Mouse (Mus musculus): ENCODE results near the gene Yif1a. TPM values are rescaled to one million over a fixed set of nuclear protein-coding genes. Genes with fewer than 3 reads are reported as not detected.
A peak's percentile ranks its signal among the peaks of the same experiment; 100 is the strongest.

Gene Yif1a
- polyA plus RNA-seq, 1 experiment from 2014 or later = 105 TPM

GRCm38 (mm10) chr19:5097521-5098362 is 9.4 kb downstream of the Yif1a start:
- no peak for TF ChIP-seq EP300 (IDR thresholded peaks at IDR 0.05)
- no peak for TF ChIP-seq CTCF (IDR thresholded peaks at IDR 0.05)
- Histone ChIP-seq H3K4me2 (replicated peaks; ENCODE audit: low read depth, low read length) (peak overlapping the region; percentile 80), H3K9me3 (ENCODE audit: low read length) (no peaks in the 10 kb centered on the region), H3K4me1 (ENCODE audit: insufficient read depth, low read depth, low read length) (peaks cover 4% of the 10 kb centered on the region; the same call in 1 of the 2 replicates), H3K27me3 (replicated peaks; ENCODE audit: insufficient read depth, low read length) (no peaks in the 10 kb centered on the region), H3K4me3 (ENCODE audit: low read depth, low read length) (peak overlapping the region; percentile 28), H3K36me3 (ENCODE audit: insufficient read depth, low read length) (peaks cover 22% of the 10 kb centered on the region), H3K27ac (ENCODE audit: low read length) (no peak overlapping the region), H3K9ac (replicated peaks; ENCODE audit: low read depth) (no peak overlapping the region)
- 10% methylated on average over 30 of the region's 31 CpGs for WGBS
- ATAC-seq (no peak; the same call in 1 of the 2 replicates), DNase-seq (ENCODE audit: low spot score) (no peak)

- ATAC-seq (peak; percentile 57), DNase-seq (ENCODE audit: low spot score) (peak; percentile 63)
- Histone ChIP-seq H3K27ac (ENCODE audit: low read length) (no peak within 1 kb of the TSS), H3K9ac (replicated peaks; ENCODE audit: low read depth) (no peak within 1 kb of the TSS), H3K4me3 (ENCODE audit: low read depth, low read length) (peak within 1 kb of the TSS; percentile 28), H3K4me1 (ENCODE audit: insufficient read depth, low read depth, low read length) (peaks cover 4% of the 10 kb centered on the region; the same call in 1 of the 2 replicates), H3K4me2 (replicated peaks; ENCODE audit: low read depth, low read length) (peak within 1 kb of the TSS; percentile 80), H3K36me3 (ENCODE audit: insufficient read depth, low read length) (peaks cover 30% of the 10 kb centered on the region), H3K27me3 (replicated peaks; ENCODE audit: insufficient read depth, low read length) (no peaks in the 10 kb centered on the region), H3K9me3 (ENCODE audit: low read length) (no peaks in the 10 kb centered on the region)
- TF ChIP-seq CTCF (IDR thresholded peaks at IDR 0.05) = no peak
- TF ChIP-seq EP300 (IDR thresholded peaks at IDR 0.05) = no peak
- 6% methylated on average over 34 of the region's 48 CpGs for WGBS
Measured at GRCm38 (mm10) chr19:5098363-5099143, 10.2 kb downstream of the Yif1a start, which contains the start of gene Cnih2. TSS of gene Cnih2 (minus strand) at chr19:5098521.

- no peak for ATAC-seq
- TF ChIP-seq CTCF (IDR thresholded peaks at IDR 0.05) (no peak), EP300 (IDR thresholded peaks at IDR 0.05) (no peak)
- DNase-seq (ENCODE audit: low spot score) = no peak
Measured at GRCm38 (mm10) chr19:5106074-5106473, 17.7 kb downstream of the Yif1a start.

GRCm38 (mm10) chr19:5106731-5107191 is 18.4 kb downstream of the Yif1a start, which contains the start of gene Rab1b:
TSS of gene Rab1b (minus strand) at chr19:5107072.
- Histone ChIP-seq H3K4me3 (ENCODE audit: low read depth, low read length) (peak within 1 kb of the TSS; percentile 87), H3K4me1 (ENCODE audit: insufficient read depth, low read depth, low read length) (peaks cover 7% of the 10 kb centered on the region; the same call in 1 of the 2 replicates), H3K27me3 (replicated peaks; ENCODE audit: insufficient read depth, low read length) (no peaks in the 10 kb centered on the region), H3K36me3 (ENCODE audit: insufficient read depth, low read length) (peaks cover 28% of the 10 kb centered on the region), H3K27ac (ENCODE audit: low read length) (peak within 1 kb of the TSS; percentile 92), H3K4me2 (replicated peaks; ENCODE audit: low read depth, low read length) (peak within 1 kb of the TSS; percentile 91), H3K9ac (replicated peaks; ENCODE audit: low read depth) (peak within 1 kb of the TSS; percentile 82), H3K9me3 (ENCODE audit: low read length) (no peaks in the 10 kb centered on the region)
- TF ChIP-seq EP300 (IDR thresholded peaks at IDR 0.05) (no peak), CTCF (IDR thresholded peaks at IDR 0.05) (peak; percentile 17)
- ATAC-seq (peak; percentile 96), DNase-seq (ENCODE audit: low spot score) (peak; percentile 99)
- under 1% methylated on average over 41 of the region's 46 CpGs for WGBS

More at GRCm38 (mm10) chr19:5106074-5106473, 17.7 kb downstream of the Yif1a start:
- Histone ChIP-seq H3K9ac (replicated peaks; ENCODE audit: low read depth) (peak overlapping the region; percentile 82), H3K4me1 (ENCODE audit: insufficient read depth, low read depth, low read length) (peaks cover 7% of the 10 kb centered on the region; the same call in 1 of the 2 replicates), H3K36me3 (ENCODE audit: insufficient read depth, low read length) (peaks cover 33% of the 10 kb centered on the region), H3K27ac (ENCODE audit: low read length) (peak overlapping the region; percentile 92), H3K9me3 (ENCODE audit: low read length) (no peaks in the 10 kb centered on the region), H3K4me3 (ENCODE audit: low read depth, low read length) (peak overlapping the region; percentile 87), H3K27me3 (replicated peaks; ENCODE audit: insufficient read depth, low read length) (no peaks in the 10 kb centered on the region), H3K4me2 (replicated peaks; ENCODE audit: low read depth, low read length) (peak overlapping the region; percentile 91)
- 3% methylated on average over 9 of the region's 9 CpGs for WGBS

GRCm38 (mm10) chr19:5107556-5108270 is 19.4 kb downstream of the Yif1a start:
- H3K4me1 ChIP-seq (ENCODE audit: insufficient read depth, low read depth, low read length) = peaks cover 7% of the 10 kb centered on the region; the same call in 1 of the 2 replicates
- no peak for TF ChIP-seq EP300 (IDR thresholded peaks at IDR 0.05)
- TF ChIP-seq CTCF (IDR thresholded peaks at IDR 0.05) = no peak
- 66% methylated on average over 18 of the region's 18 CpGs for WGBS
- DNase-seq (ENCODE audit: low spot score) = no peak
- H3K4me2 ChIP-seq (replicated peaks; ENCODE audit: low read depth, low read length) = 0 out of 2 replicates have a peak overlapping the region, but pooled peaks have one; percentile 91
- H3K4me3 ChIP-seq (ENCODE audit: low read depth, low read length) = no peak overlapping the region
- no peak for ATAC-seq
- no peak overlapping the region for H3K9ac ChIP-seq (replicated peaks; ENCODE audit: low read depth)
- H3K27me3 ChIP-seq (replicated peaks; ENCODE audit: insufficient read depth, low read length) = no peaks in the 10 kb centered on the region
- no peaks in the 10 kb centered on the region for H3K9me3 ChIP-seq (ENCODE audit: low read length)
- H3K27ac ChIP-seq (ENCODE audit: low read length) = no peak overlapping the region
- peaks cover 19% of the 10 kb centered on the region for H3K36me3 ChIP-seq (ENCODE audit: insufficient read depth, low read length)
